ENCODE assay signal across 22 mouse cellular contexts in genomic region chr14:105987341-105987882, GRCm38 (mm10).
"Had no signal": no experiment of that assay in that cellular context is flagged by ENCODE, and none has a peak within 500 bp of the region (broad histone marks: within the 10 kb centered on the region; RNA-seq: fewer than 3 reads in every experiment).

No protein-coding gene starts in this region.

- H3K27me3 ChIP-seq: limb, embryonic 13.5 days; liver, embryonic 12.5 days; liver, embryonic 15.5 days; lung, embryonic 15.5 days; midbrain, embryonic 12.5 days; midbrain, embryonic 15.5 days; neural tube, embryonic 12.5 days; neural tube, embryonic 15.5 days had no signal

- H3K4me2 ChIP-seq: limb, embryonic 13.5 days; liver, embryonic 12.5 days; liver, embryonic 15.5 days; lung, embryonic 15.5 days; midbrain, embryonic 12.5 days; midbrain, embryonic 15.5 days; neural tube, embryonic 12.5 days; neural tube, embryonic 15.5 days had no signal

- H3K27ac ChIP-seq: limb, embryonic 13.5 days; liver, embryonic 12.5 days; liver, embryonic 15.5 days; lung, embryonic 15.5 days; midbrain, embryonic 12.5 days; midbrain, embryonic 15.5 days; neural tube, embryonic 12.5 days; neural tube, embryonic 15.5 days; stomach, postnatal 0 days had no signal

- H3K36me3 ChIP-seq: limb, embryonic 13.5 days; liver, embryonic 12.5 days; liver, embryonic 15.5 days; lung, embryonic 15.5 days; midbrain, embryonic 12.5 days; midbrain, embryonic 15.5 days; neural tube, embryonic 12.5 days; neural tube, embryonic 15.5 days had no signal

- H3K4me3 ChIP-seq: limb, embryonic 13.5 days; liver, embryonic 12.5 days; liver, embryonic 15.5 days; lung, embryonic 15.5 days; midbrain, embryonic 12.5 days; midbrain, embryonic 15.5 days; neural tube, embryonic 12.5 days; neural tube, embryonic 15.5 days had no signal

- DNase-seq: kidney, adult 9 months; kidney, postnatal 14 days; kidney, postnatal 4 days; left cerebral cortex, postnatal 4 days; liver; lung, adult 18-20 months; lung, postnatal 10 days; lung, postnatal 36 days; right cerebral cortex, adult 18-20 months; right cerebral cortex, postnatal 14 days; right cerebral cortex, postnatal 4 days; thymus, adult 2 months; thymus, postnatal 25 days had no signal

- H3K4me1 ChIP-seq: limb, embryonic 13.5 days; liver, embryonic 12.5 days; liver, embryonic 15.5 days; lung, embryonic 15.5 days; midbrain, embryonic 12.5 days; midbrain, embryonic 15.5 days; neural tube, embryonic 12.5 days; neural tube, embryonic 15.5 days had no signal

- H3K9ac ChIP-seq: limb, embryonic 13.5 days; liver, embryonic 12.5 days; liver, embryonic 15.5 days; lung, embryonic 15.5 days; midbrain, embryonic 12.5 days; midbrain, embryonic 15.5 days; neural tube, embryonic 12.5 days; neural tube, embryonic 15.5 days had no signal

- H3K9me3 ChIP-seq: limb, embryonic 13.5 days; liver, embryonic 12.5 days; liver, embryonic 15.5 days; lung, embryonic 15.5 days; midbrain, embryonic 12.5 days; midbrain, embryonic 15.5 days; neural tube, embryonic 12.5 days; neural tube, embryonic 15.5 days had no signal

- ATAC-seq: liver, embryonic 12.5 days; midbrain, embryonic 15.5 days had no signal
